Mouse (Mus musculus) granulocyte monocyte progenitor cell, adult 5-6 weeks (primary cell): Measurements from ENCODE around the gene Dnah14. TPM values are rescaled to one million over a fixed set of nuclear protein-coding genes. Genes with fewer than 3 reads are reported as not detected.

Source experiments
- ATAC-seq: replicated peaks from 2 replicates; pipeline ENCODE4 v1.8.0; 2016; ENCODE audit warnings: mild to moderate bottlenecking, moderate TSS enrichment, inconsistent platforms; ENCODE audit not compliant: poor library complexity, severe bottlenecking
- total RNA-seq, 2 experiments: library from RNA; stranded (forward) in 1 of 2; stranded (reverse) in 1 of 2; fragments of 200-712, 200-1000 nt in 1 of 2; fragments of >200 nt in 1 of 2; fragmentation: Nextera tagmentation in 1 of 2; gene quantifications; 2 replicates each; pipeline ENCODE4 v1.2.3; 2014 to 2017

Dnah14 gene
- total RNA-seq, 2 experiments from 2014 or later: 0.93 TPM; not detected in 1

DNA sequence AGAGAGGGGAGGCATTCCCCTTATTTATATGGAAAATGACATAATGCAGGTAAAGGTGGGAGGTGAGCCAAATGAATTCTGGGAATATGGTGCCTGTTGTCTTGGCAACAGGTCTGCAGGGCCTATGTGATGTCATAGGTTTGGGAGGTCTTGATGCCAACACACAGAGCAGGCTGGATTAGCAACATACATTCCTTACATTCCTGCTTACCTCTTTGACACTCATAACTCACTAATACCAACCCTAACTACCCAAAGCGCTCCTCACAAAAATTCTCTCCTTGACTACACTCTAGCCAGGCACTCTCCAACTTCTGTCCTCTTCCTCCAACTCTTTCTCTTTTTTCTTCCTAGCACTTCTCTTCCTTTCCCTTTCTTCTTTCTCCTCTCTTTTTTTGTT lies 271.9 kb downstream of the Dnah14 start:
- ATAC-seq: no peak

DNA sequence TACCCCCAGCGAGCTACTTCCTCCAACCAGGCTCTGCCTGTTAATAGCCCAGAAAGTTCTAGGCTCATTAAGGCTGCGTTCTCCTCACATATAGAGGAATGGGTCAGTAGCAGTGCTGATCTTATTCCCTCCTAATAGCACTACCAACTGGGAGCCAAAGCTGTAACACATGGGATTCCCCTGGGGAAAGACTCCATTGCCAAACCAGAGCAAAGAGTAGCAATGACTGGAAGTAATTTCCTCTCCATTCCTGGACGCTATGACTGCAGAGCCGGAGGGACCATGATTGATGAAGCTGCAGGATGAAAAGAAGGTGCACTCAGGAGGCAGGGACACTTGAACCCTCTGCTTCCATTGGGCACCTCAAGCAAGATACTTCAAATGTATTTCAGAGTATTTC lies 274.1 kb downstream of the Dnah14 start:
- no peak for ATAC-seq

DNA sequence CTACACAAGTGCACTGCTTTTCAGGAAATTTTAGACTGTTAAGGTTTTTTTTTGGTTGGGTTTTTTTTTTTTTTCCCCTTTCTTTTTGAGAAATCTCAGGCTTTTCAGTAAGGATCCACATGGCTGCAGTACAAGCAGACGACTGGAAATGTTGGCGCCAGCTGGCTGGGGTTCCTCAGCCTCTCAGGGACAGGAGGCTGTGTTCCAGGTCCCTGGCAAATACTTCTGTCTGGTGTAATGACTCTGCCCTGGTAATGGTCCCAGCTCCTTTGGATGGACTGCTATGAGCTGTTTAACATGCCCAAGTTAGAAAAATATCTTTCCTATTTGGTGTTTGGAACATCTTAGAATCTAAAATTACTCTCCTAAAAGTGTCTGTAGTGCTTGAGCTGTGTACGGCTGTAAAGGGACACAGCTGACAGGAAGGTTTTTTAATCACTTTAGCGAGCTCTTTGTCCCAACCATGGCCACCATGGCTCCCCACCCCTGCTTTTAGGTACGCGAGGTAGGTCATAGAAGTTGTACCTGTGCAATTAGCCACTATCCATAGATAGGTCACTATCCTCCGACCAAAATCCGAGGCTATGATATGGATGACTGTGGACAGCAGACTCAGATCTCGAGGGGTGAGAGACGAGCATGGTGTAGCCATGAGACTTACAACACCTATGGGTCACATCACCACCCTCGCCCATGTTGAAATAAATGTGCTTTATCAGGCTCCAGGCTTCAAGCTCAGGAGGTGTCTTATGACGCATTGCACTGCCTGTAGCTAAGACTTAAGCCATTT lies 275.4 kb downstream of the Dnah14 start:
- peak; percentile 24 for ATAC-seq

DNA sequence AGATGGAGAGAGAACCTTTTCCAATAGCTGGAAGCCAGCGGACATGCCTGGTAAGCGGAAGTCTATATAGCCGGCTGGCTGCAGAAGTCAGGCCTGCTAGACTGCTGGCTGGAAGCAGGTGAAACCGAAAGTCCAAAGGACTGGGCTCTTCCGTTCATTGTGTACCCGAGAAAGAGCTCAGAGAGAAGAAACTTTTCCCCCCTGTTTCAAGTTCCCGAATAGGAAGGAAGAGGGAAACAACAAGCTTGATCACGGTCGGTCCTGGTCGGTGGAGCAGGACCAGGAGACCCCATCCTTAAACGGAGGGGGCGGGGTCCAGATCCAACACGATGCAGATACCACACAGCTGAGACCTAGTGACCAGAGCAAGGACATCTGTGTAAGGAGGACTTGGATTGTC lies 276.1 kb downstream of the Dnah14 start:
- ATAC-seq: peak; percentile 72

DNA sequence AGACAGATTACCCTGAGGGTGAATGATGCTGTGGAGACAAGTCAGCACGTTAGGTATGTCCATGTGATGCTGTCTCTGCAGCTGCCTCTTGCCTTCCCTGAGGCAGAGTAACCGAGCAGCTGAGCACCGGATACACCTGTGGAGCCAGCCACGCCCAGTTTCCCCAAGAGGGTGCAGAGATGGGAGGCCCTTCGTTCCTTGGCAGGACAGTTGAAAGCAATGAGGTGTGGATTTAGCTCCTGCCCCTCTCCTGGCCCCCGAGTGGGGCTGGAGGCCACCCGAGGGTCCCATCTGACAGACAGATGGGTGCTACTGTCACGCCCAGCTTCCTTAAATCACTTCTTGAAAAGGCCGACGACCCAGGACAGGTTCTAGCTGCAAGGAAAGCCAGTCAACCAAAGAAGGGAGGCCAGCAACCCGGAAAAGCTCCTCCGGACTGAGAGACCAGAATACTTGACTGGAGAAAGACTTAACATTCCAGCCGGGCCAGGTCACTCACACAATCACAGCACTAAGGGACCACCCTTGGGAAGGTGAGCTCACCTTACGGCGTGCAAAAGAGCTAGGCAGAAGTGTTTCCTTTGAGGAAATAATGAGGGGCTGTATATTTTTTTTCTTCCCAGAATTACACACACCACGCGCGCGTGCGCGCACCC lies 276.9 kb downstream of the Dnah14 start:
- peak; percentile 75 for ATAC-seq

DNA sequence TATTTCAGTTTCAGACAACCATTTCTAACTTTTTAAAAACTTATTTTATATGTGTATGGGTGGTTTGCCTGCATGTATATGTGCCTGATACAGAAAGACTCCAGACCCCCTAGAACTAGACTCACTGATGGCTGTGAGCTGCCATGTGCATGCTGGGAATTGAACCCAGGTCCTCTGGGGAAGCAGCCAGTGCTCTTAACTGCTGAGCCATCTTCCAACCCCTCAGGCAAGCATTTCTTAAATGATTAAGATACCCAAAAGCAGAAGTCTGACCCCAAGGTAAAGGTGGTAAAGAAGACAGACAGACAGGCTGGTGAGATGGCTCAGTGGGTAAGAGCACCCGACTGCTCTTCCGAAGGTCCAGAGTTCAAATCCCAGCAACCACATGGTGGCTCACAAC lies 278.5 kb downstream of the Dnah14 start:
- ATAC-seq: no peak

DNA sequence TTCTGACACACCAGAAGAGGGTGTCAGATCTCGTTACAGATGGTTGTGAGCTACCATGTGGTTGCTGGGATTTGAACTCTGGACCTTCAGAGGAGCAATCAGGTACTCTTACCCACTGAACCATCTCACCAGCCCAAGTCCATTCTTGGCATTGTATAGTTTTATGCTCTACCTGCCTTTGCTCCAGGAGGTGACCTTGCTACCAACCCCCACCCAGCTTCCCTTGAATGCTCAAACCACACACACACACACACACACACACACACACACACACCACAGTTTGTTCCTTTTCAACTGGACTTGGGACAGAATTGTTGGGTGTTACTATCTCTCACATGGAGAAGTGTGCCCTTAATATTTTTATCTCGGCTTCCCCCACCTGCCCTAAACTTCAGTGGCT lies 280.0 kb downstream of the Dnah14 start:
- ATAC-seq: no peak

DNA sequence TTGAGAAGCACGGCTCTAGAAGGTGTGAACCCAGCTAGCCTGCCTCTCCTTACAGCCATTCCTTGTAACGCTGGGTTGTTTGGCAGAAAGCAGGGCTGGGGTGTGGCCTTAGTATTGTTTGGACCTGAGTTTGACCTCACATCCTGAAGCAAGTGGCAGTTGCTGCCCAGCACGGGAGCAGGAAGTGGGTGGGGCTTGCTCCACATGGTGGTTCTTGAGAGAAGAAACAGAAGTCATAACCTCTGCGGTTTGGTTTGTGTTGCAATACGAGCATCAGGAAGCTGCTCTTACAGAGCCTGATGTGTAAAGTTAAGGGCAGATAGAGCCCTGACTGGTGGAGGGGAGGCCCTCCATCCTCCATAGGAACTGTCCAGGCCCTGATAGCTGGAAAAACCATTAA lies 284.3 kb downstream of the Dnah14 start:
- peak; percentile 97 for ATAC-seq

DNA sequence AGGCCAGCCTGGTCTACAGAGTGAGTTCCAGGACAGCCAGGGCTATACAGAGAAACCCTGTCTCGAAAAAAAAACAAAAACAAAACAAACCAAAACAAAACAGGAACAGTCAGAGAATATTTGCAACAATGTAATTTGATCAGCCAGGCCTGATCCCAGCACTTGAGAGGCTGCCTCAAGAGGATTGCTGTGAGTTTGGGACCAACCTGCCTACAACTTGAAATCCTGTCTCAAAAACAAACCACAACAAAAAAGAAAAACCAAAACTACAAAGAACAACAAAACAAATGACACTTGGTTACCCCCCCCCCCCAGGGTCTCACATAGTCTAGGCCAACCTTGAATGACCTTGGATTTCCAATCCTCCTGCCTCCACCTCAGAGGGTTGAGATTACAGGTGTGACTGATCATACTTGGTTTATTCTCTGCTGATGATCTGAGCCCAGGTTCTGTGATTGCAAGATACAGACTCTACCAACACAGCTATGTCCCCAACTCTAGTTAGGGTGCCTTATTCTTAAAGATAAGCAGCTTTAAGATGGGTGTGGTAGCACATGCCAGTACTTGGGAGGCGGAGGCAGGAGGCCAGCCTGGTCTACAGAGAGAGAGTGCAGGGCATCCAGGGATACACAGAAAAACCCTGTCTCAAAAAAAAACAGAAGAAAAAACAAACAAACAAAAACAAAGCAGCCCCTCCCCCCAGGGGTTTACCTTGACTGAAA lies 285.0 kb downstream of the Dnah14 start:
- ATAC-seq: no peak

DNA sequence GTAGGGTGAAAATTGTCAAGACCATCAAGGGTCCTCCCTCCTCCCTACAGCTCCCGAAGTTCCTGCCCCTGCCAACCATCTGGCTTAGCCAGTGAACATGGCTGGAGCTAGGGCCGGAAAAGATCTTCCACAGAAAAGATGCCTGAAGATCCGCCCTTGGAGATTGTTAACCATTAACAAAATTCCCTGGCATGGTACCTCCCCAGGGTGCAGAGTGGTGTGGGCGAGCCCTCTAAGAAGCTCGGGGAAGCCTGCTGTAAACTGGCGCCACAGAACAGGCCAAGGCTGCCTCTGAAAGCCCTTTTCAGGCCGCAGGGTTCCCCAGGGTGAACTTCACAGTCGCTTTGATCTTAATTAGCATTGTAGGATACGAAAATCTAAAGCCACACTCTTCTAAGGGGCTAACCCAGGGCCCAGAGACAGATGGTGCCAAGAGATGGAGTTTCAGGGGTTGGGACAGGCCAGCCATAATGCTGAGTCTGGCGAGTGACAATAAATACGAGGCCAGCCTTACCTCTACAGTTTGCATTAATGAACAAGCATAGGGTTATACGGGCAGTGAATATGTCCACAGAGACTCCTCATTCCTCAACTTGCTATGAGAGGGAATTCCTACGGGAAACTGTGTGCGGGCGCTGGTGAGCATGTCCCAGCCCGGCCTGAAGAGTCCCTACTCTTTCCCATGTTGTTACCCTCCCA lies 286.5 kb downstream of the Dnah14 start:
- no peak for ATAC-seq

DNA sequence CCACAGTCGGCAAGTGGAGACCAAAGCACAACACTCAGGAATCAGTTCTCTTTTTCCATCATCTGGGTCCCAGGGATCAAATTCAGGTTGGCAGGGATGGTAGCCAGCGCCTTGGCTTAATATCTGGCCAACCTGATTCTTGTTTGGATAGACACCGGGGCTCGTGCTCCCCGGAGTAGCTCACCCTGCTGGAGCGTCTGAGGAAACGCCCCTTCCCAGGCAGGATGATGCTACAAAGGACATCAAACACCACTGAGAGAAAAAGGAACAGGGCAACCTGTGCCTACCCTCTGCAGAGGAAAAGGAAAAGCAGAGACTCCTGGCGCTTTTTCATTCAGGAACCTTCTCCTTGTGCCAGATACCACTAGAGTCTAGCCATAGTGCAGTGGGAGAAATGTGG lies 287.1 kb downstream of the Dnah14 start:
- no peak for ATAC-seq

Other genes starting within 250 kb of the Dnah14 start
- not detected in 2 replicates for gene Cnih3, start 223.9 kb upstream of the Dnah14 start, total RNA-seq (2014; fragmentation: Nextera tagmentation)
- not detected in 2 replicates for gene Cnih3, start 223.9 kb upstream of the Dnah14 start, total RNA-seq (2017)
- gene Ccdc121, start 65.1 kb upstream of the Dnah14 start, total RNA-seq (2014; fragmentation: Nextera tagmentation): not detected in 2 replicates
- gene Ccdc121, start 65.1 kb upstream of the Dnah14 start, total RNA-seq (2017): not detected in 2 replicates